ENCODE assay signal across 10 mouse cellular contexts in the genomic region with DNA sequence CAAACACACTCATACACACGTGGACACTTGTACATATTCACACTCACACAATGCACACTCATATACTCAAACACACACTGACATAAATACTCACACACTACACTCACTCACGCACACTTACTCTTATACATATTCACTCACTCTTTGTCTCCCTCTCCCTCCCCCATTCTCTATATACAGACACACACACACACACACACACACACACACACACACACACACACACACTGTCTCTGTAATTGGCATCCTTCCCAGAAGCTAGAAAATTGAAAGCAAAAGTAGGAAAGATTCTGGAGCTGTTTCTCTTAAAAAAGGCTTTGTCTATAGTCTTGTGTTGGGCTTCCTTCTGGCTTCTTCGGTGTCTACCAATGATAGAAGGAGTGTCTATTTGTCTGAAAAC. TPM values are rescaled to one million over a fixed set of nuclear protein-coding genes. Genes with fewer than 3 reads are reported as not detected.
DNase-seq lines count a peak whose midpoint lies in the region; ATAC-seq and TF ChIP-seq lines count a peak whose summit lies in the region.
"Had no signal": no experiment of that assay in that cellular context is flagged by ENCODE, and none has a peak within 500 bp of the region (broad histone marks: within the 10 kb centered on the region; RNA-seq: fewer than 3 reads in every experiment).

No protein-coding gene starts in this region.

- H3K4me1 ChIP-seq in lung, embryonic 14.5 days (ENCODE audit: insufficient read depth), result peaks cover 18% of the 10 kb centered on the region
- peaks cover 9% of the 10 kb centered on the region for H3K4me1 ChIP-seq in lung, adult 2 months (ENCODE audit: control insufficient read depth, insufficient read depth, low read length)
- peaks cover 6% of the 10 kb centered on the region; the same call in 1 of the 2 replicates for H3K4me1 ChIP-seq in limb, embryonic 15.5 days
- H3K4me1 ChIP-seq: midbrain, embryonic 12.5 days had no signal

- peak overlapping the region; percentile 76 for H3K27ac ChIP-seq in lung, embryonic 14.5 days (ENCODE audit: low read depth)
- H3K27ac ChIP-seq in limb, embryonic 15.5 days, result peak overlapping the region; percentile 67
- H3K27ac ChIP-seq in layer of hippocampus, adult 2 months, result no peak overlapping the region
- H3K27ac ChIP-seq: midbrain, embryonic 12.5 days had no signal

- no peak overlapping the region for H3K4me3 ChIP-seq in lung, embryonic 14.5 days (ENCODE audit: low read depth, low read length)
- H3K4me3 ChIP-seq in lung, adult 2 months (replicated peaks; ENCODE audit: extremely low read depth, low read depth, low read length), result no peak overlapping the region
- no peak overlapping the region for H3K4me3 ChIP-seq in limb, embryonic 15.5 days
- no peak overlapping the region for H3K4me3 ChIP-seq in layer of hippocampus, adult 2 months
- H3K4me3 ChIP-seq: midbrain, embryonic 12.5 days had no signal

- H3K27me3 ChIP-seq in lung, embryonic 14.5 days (ENCODE audit: insufficient read depth, low read length), result no peaks in the 10 kb centered on the region
- no peaks in the 10 kb centered on the region for H3K27me3 ChIP-seq in limb, embryonic 15.5 days
- H3K27me3 ChIP-seq: midbrain, embryonic 12.5 days had no signal

- peak; percentile 51 for DNase-seq in adrenal gland, postnatal 10 days
- no peak for DNase-seq in adrenal gland, adult 8-10 months
- peak; percentile 83 for DNase-seq in lung, embryonic 14.5 days
- DNase-seq in lung, adult 2 months, result no peak
- peak; percentile 16 for DNase-seq in heart, adult 8-10 months (ENCODE audit: low spot score)
- no peak for DNase-seq in layer of hippocampus, adult 2 months (ENCODE audit: low spot score in 2 of 2)
- no peak for DNase-seq in yolk sac, embryonic 10.5 days (ENCODE audit: low spot score)

- WGBS in lung, embryonic 14.5 days, result 25% methylated on average over 3 of the region's 3 CpGs
- WGBS in lung, adult 2 months, result 22% methylated on average over 3 of the region's 3 CpGs
- WGBS in limb, embryonic 15.5 days, result 40% methylated on average over 3 of the region's 3 CpGs

- TF ChIP-seq CTCF in lung, embryonic 14.5 days (IDR thresholded peaks at IDR 0.05; ENCODE audit: low read depth), result no peak
- no peak for TF ChIP-seq CTCF in lung, adult 2 months (IDR thresholded peaks at IDR 0.05; ENCODE audit: insufficient read depth, low read length)
- no peak for TF ChIP-seq CTCF in layer of hippocampus, adult 2 months (conservative IDR thresholded peaks at IDR 0.05)

- TF ChIP-seq POLR2A in lung, adult 2 months (IDR thresholded peaks at IDR 0.05; ENCODE audit: borderline replicate concordance, extremely low read depth, low read depth, low read length), result no peak

- H3K9ac ChIP-seq in lung, embryonic 14.5 days, result no peak overlapping the region
- H3K9ac ChIP-seq in limb, embryonic 15.5 days, result no peak overlapping the region
- H3K9ac ChIP-seq: midbrain, embryonic 12.5 days had no signal

- no peaks in the 10 kb centered on the region for H3K9me3 ChIP-seq in lung, embryonic 14.5 days (ENCODE audit: low read depth, low read length)
- no peaks in the 10 kb centered on the region for H3K9me3 ChIP-seq in limb, embryonic 15.5 days
- H3K9me3 ChIP-seq: midbrain, embryonic 12.5 days had no signal

- ATAC-seq in lung, embryonic 14.5 days (ENCODE audit: insufficient read depth), result peak; percentile 25; the same call in 1 of the 2 replicates
- ATAC-seq in limb, embryonic 15.5 days (ENCODE audit: insufficient number of reproducible peaks, low FRiP score, low TSS enrichment, low read depth), result 0 out of 2 replicates have a peak, but pooled peaks have one; percentile 37

- no peaks in the 10 kb centered on the region for H3K36me3 ChIP-seq in lung, embryonic 14.5 days (ENCODE audit: insufficient read depth)
- no peaks in the 10 kb centered on the region for H3K36me3 ChIP-seq in limb, embryonic 15.5 days
- H3K36me3 ChIP-seq: midbrain, embryonic 12.5 days had no signal

- no peak overlapping the region for H3K4me2 ChIP-seq in lung, embryonic 14.5 days
- no peak overlapping the region for H3K4me2 ChIP-seq in limb, embryonic 15.5 days
- H3K4me2 ChIP-seq: midbrain, embryonic 12.5 days had no signal

RNA-seq across cellular contexts. Expression of a gene that starts 34.5 kb away (rescaled TPM):
- total RNA-seq in adrenal gland, postnatal 10 days (2021), result 1 to 10 TPM; 1.7 to 2.0 TPM
- 1 to 10 TPM; 2.3 to 4.9 (median 3.7) TPM for total RNA-seq in adrenal gland, adult 8-10 months (2022)
- 8.6 and 11.1 TPM in 2 replicates for polyA plus RNA-seq in lung, embryonic 14.5 days (2014; fragmentation: Nextera tagmentation; extraction: Ambion mirVana)
- polyA plus RNA-seq in lung, adult 2 months (2012; rRNA removed), result 1.4 and 2.7 TPM in 2 replicates
- not detected for total RNA-seq in heart, adult 8-10 months (2022)
- polyA plus RNA-seq in limb, embryonic 15.5 days (2015; fragmentation: Nextera tagmentation; extraction: Ambion mirVana), result 12.5 and 13.7 TPM in 2 replicates
- total RNA-seq in layer of hippocampus, adult 2 months (2021), result 1 to 10 TPM; 6.3 to 6.5 TPM
- polyA plus RNA-seq: C2C12 had no signal

Comparison
In these comparisons a context has a peak if more than half of its experiments do, and no peak if none do; other contexts are left out.
1. DNase-seq: peak in adrenal gland, postnatal 10 days (single experiment), lung, embryonic 14.5 days (single experiment) and heart, adult 8-10 months (single experiment); none in adrenal gland, adult 8-10 months (single experiment), lung, adult 2 months (single experiment), layer of hippocampus, adult 2 months (0 of 2) and yolk sac, embryonic 10.5 days (single experiment).